Mouse (Mus musculus) lung, adult 2 months (tissue): ENCODE measurements around the gene Lca5.

Experiments
- CTCF ChIP-seq: fragments of 200-500 bp; IDR thresholded peaks from 2 replicates; pipeline ENCODE4 v1.5.1; 2011; ENCODE audit warnings: mild to moderate bottlenecking, low read length, control low read depth; ENCODE audit not compliant: insufficient read depth
- POLR2A ChIP-seq: fragments of 200-500 bp; IDR thresholded peaks from 2 replicates; pipeline ENCODE4 v1.6.1; 2011; ENCODE audit warnings: low read depth, mild to moderate bottlenecking, control low read depth, low read length, borderline replicate concordance; ENCODE audit errors: extremely low read depth

DNA sequence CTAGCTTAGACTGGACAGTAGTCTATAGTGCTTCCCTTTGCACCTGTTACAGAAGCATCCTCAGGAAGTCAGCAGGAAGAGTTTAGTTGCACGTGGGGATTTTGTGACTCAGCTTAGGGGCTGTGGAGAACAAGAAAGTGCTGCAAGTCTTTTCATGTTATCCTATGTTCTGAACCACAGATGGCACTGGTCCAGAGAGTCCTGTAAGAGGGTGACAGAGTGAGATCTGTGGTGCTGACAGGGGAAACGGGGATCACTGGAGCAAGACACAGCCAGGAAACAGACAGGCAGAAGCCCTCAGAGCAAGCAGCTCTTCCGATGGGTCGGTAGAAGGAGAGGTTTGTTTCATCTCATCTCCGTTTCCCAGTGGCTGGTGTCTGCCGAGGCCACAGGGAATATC is 55.6 kb downstream of the Lca5 start:
- TF ChIP-seq CTCF = no peak
- TF ChIP-seq POLR2A = no peak
